Mouse (Mus musculus) kidney, postnatal 4 days (tissue): Measurements from ENCODE around the gene Pnkd.

ENCODE experiments used
- DNase-seq, 2 experiments: peaks; one replicate each; pipeline ENCODE4 v3.0.0; 2021; ENCODE audit warnings: mixed read lengths in 2 of 2

The Pnkd gene

DNA sequence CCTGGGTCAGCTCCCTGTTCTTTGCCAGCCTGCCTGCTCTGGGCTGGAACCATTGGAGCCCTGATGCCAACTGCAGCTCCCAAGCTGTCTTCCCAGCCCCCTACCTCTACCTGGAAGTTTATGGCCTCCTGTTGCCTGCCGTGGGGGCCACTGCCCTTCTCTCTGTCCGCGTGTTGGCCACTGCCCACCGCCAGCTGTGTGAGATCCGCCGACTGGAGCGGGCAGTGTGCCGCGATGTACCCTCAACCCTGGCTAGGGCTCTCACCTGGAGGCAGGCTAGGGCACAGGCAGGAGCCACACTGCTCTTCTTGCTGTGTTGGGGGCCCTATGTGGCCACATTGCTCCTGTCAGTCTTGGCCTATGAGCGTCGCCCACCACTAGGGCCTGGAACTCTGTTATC is 5.7 kb upstream of the Pnkd start:
- no peak for DNase-seq

DNA sequence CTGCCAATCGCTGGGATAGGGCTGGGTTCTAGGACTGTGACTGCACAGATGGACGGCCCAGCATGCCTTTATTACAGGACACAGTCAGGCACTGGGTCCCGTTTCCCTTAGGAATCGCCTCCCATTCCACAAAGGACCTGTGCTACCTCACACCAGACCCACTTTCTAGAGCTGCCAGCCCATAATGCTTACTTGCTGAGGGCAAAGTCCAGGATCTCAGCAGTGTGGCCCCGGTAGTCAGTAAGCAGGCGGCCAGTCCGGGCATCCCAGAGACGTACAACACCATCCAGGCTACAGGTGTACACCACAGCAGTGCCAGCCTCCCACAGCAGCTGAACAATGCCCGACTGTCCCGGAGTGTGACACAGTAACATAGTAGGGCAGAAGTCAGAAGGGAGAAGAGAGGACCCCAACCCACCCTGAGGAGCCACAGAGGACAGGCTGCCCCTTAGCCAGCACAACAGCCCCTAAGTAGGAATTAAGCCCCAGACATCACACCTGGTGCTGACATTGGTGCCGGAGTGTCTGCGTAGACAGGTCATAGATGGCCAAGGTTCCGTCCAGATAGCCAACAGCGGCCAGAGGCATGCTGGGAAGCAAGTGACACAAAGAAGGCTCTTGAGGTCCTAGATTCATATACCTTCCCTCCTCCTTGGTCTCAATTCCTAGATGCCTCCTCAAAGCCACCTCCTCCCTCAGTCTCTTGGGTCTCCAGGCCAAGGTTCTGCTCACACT is 4.0 kb upstream of the Pnkd start:
- DNase-seq = no peak

DNA sequence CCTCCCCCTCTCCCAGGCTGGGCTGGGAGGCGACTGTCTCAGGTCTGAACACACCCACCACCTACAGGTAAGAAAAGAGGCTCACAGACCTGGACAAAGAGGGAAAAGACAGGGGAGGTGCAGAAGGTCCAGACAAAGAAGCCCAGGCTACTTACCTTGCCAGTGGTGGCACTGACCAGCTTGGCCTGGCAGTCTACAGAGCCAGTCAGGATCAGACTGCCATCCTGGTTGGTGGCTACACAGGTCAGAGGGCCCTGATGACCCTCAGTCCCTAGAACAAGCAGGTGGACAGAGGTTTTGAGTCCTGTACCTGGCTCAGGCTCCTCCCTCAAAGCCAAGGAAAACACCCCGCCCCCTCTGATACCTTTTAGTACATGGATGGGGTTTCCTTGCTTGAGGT is 3.4 kb upstream of the Pnkd start:
- DNase-seq = no peak

DNA sequence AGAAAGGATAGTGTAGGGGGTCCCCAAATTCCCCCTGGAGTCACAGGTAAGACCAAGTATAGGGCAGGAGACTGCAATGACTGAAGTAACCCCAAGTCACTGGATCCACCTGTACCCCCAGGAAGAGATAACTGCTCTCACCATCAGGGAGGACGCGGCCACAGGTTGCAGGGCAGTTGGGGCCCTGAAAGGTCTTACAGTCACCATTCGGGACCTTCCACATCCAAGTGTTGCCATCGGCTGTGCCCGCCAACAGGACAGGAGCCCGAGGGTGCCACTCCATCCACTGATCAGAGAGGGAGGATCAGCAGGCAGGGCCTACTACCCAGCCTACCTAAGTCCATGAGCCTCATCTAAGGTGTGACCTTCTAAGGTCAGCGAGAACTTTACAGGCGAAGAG is 2.8 kb upstream of the Pnkd start:
- DNase-seq = no peak

DNA sequence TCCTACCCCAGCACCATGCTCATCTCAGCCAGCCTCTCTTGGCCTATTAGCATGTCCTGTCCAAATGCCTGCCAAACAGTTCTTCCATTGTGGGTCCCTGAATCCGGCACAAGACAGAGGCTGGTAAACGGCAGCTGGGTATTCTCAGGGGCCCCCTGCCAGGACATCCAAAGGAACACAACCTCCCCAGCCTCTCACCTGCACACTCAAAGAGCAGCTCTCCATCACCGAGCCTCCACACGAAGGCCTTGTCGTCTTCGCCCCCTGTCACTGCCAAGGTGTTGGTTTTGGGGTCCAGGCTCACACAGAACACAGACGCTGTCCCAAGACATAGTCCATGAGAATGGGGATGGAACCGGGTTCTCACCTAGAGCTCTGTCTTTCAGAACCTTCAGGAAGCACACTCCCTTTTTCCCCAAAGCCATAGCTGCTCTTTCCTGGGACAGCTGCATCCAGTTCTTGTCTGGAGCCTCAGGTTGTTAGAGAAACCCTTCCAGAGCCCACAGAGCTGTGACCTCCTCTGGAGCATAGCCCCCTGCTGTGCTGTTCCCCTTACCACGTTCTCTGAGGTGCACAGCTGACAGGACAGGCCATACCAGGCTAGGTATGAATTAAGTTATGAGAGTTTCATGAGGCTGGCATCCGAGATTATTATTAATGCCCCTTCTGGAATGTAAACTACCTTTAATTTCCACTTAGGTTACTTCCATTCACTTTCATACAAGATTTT is 1.7 kb upstream of the Pnkd start:
- DNase-seq = no peak

DNA sequence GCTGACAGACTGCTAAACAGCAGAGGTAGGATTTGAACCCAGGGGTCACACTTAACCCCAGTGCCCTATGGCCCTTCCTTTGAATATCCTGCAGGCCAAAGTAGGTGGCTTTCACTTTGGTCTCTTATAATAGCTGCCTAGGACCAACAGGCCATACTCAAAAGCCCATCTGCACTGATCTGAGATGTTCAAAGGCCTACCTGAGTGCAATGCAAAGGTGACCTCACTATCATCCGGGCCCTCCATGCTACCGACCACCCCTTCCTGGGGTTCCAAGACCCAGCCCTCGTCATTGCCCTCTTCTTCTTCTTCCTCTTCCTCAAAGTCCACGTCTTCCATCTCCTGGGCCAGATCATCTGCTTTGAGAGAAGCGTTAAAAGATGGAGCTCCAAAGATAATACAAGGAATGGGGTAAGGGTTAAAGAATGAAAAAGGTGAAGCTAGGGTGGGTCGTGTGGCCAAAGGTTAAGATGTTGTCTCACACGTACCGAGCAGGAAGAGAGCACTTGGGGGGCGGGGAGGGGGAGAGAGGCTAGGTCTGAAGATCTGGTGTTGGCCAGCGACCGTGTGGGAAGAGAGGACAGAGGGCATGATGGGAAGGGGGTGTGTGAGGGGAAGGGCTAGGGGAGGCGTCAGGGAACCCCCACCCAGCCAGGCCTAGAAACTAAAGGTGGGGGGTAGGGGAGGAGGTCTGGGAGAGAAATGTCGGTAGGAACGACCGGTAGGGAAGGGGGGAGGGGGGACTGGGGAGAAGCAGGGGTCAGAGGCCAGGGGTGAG is 855 bp upstream of the Pnkd start:
- DNase-seq = peak; percentile 75 to 83

DNA sequence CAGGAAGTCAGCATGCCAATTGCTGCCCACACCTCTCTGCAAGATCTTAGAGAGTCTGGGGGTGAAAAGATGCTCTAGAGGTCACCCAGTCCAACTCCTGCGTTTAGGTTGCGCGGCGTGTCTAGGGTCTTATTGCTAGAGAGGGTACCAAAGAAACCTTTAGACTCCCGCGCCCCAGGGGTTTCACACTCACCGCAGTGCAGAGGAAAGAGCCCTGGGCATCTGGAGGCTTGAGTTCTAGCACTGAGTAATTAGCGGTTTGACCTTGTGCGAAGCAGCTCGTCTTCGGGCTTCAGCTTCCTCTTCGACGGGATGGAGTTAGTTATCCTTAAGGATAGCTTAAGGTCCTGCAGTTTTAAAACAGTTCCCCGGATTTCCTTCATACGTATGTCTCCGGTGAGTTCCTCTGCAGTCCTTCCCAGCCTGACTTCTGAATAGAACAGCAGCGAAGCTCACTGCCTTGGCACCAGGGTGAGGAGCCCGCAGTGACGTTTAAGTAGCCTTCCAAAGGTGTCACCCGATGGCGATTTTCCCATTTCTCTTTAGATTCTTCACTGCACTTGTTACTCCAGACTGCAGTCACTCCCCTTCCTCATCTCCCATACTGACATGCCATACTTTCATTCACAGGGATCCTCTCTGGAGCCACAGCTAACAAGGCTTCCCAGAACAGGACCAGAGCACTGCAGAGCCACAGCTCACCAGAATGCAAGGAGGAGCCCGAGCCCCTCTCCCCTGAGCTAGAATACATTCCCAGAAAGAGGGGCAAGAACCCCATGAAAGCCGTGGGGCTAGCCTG is 681 bp downstream of the Pnkd start:
- no peak for DNase-seq

DNA sequence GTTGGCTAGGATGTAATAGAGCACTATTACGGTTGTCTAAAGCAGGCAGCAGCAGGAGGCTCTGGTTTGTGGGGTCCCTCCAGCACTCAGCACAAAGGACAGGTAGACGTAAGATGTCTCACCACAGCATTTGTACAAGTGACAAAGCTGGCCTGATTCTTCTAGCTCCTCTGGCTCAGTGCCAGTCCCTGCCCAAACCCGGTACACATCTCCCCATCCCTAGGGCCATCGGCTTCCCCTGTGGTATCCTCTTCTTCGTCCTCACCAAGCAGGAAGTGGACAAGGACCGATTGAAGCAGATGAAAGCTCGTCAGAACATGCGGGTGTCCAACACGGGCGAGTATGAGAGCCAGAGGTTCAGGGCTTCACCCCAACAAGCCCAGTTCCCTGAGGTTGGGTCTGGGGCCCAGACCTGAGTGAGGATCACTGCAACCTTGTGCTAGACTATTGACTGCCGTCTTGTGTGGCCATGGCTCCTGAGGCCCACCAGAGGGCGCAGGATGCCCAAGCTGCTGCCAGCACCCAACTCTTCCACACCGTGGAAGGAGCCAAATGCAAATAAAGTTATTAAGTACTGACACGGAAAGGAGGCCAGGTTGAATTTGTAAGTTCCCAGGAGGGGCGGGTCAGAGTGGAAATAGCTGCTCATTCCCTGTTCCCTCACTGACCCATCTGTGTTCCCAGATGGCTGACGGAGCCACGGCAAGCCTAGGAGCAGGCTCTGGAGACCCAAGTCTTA is 2.3 kb downstream of the Pnkd start:
- DNase-seq = peak in 1 of 2 experiments; percentile 33

DNA sequence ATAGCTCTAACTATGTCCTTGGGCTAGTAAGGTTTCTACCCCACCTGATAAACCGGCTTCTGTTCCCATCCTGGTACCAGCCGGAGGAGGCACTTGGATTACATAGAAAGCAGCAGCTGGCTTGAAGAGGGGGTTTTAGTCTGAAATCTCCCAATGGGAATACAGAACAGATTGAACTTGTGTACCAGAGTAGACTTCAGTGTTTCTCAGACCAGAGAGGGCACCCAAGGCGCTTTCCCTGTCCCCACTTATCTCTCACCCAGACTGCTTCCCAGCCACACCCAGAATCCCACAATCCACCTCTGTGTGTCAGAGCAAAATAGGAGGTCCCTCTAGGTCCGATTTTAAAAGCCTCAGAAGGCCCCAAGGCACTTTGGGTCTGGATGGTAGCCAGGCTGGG is 3.6 kb downstream of the Pnkd start:
- DNase-seq = no peak

DNA sequence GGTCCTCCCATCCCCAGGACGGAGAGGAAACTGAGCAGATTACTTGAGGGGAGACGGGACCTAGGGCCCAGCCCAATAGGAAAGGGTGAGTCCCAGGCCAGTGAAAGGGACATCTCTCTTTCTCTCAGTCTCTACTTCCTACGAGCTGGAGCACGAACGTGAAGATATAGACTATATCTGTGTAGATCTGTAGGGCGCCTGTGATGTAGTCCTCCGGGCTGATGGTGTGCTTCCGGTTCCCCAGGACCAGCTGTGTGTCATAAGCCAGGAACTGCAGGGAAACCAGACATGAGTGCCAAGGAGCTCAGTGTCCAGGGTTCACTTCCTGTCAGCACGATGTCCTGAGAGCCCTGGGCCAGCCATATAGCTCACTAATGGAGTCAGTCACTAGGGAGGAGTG is 4.5 kb downstream of the Pnkd start:
- DNase-seq = no peak

DNA sequence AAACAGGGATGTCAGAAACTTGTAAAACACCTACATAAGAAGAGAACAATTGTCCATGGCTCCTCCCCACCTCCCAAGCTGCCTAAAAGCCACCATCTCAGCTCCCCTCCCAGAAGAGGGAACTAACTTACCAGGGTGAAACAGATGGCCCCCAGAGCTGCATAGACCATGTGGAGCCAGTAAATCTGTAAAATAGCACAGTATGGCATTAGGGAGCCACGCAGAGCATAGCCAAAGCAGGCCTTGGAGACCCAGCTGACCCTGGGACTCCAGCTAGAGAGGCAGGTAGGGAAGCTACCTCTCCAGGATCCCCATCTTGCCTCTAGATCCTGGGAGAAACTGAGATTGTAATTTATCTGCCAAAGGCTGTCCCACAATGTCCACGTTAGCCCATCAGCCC is 5.0 kb downstream of the Pnkd start:
- DNase-seq = no peak

DNA sequence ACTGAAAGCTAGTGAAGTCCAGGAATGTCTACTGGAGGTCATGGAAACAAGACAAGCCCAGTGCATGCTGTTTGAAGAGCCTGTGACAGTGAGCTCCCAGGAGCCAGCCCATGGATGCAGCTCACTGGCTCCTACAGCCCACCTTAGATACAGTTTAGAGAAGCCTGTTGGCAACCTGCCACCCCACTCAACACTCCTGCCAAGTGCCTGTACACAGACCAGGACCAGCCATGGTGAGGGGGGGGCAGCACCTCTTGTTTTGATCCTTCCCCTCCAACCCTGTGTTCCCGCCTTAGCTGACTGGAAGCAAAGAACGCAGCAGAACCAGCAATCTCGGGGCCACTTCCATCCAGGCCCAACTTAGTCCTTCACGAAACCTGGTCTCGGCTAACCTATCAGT is 5.4 kb downstream of the Pnkd start:
- peak in 1 of 2 experiments; percentile 37 for DNase-seq

DNA sequence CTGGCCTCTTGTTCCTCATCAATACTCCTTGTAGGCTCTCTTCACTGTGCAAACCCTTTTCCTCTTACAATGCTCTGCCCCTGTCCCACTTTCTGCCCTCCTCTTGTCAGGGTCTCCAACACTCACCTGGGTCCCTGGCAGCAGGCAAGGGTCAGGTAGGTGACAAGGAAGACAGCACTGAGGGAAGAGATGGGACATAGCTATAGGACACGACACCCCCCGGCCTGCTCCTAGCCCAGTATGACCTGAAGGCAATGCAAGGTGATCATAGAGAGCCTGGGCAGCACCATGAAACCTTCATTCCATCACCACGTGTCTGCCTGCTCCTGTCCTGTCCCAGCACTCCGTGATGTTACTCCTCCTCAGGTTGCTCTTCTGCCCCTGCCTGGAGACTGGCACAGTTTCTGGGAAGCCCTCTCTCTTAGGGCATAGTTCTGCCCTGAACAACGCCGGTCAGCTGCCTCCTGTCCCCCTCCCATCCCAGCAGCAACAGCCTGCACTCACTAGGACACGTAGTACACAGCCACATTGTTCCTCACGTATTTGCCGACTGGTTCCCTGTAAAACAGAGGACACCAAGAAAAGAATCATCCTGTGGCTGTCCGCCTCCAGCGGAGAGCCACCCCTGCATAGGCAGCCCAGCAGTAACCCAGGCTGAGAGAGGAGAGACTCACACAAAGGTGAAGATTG is 7.7 kb downstream of the Pnkd start:
- peak in 1 of 2 experiments; percentile 1 for DNase-seq

DNA sequence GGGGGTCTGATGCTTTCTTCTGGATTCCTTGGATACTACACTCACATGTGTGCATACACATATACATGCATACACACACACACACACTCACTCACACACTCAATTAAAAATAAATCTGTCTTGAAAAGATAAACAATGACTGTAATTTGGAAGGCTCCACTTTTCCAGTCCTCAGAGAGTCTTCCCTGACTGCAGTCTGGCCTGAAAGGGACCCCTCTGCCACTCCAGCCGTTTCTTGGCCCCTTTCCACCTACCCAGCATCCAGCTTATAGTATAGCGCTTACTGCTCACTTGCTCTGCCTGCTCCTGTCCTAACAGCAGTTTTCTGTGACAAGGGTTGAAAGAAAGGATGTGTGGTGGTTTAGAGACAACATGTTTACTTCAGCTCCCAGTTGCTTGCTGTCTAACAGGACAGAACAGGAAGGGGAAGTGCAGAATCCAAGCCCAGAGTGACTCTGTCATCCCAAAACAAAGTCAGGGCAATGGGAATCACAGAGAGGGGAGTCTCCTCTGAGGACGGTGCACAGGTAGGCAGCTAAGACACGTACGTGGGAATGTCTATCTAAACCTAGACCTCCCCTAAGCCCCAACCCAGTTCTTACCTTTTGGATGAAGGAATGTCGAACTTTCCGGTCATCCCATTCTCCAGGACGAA is 8.7 kb downstream of the Pnkd start:
- peak; percentile 28 to 39 for DNase-seq

DNA sequence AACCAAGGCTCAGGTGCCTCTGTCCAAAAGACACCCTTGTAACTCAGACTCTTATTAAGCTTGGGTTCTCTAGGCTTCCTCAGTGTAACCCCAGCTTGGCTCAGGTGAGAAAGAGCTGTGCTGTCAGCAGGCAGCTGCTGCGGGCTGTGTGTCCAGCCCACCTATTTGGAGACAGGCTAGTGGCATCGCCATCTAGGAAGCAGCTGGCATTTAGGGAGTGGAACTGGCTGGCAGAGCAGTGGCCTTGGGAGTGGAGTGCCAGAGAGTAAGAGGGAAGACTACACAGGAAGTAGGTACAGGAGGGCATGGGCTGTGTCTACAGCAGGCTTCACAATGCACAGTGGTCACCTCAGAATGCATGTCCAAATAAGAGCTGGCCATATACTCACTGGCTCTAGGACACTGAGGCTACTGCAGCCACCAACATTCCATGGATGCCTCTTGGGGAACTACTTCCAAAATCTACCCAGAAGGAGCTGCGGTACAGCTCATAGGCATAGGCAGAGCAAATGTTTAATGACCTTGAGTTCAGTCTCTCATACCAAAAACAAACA is 9.4 kb downstream of the Pnkd start:
- DNase-seq = no peak

DNA sequence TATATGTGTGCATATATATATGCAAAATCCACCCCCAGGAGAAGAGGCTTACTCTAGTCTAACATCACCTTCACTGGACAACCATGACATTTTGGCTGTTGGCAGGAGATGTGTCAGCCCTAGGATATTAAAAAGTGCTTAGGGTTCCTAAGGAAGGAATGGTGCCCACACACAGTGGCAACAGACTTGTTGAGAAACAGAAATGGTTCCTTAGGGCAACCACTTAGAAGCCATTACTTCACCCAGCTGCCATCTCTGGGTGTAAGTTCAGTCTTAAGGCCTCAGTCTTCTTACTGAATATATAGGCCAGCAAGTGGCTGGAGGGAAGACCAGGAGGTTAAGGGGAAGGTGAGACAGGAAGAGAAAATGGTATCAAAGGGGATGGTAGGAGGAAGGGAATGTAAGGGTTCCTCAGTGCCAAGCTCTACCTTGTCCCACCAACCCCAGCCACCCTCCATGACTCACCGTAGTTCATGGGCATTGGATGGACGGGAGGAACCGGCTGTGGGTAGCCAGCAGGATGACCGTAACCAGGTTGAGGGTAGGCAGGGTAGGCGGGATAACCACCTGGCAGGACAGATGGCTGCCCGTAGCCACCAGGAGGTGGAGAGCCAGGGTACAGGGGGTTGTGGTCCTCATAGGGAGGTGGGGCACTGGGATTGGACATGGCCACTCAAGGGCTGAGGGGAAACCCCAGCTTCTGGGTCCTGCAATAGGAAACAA is 10.2 kb downstream of the Pnkd start:
- peak in 1 of 2 experiments; percentile 10 for DNase-seq

DNA sequence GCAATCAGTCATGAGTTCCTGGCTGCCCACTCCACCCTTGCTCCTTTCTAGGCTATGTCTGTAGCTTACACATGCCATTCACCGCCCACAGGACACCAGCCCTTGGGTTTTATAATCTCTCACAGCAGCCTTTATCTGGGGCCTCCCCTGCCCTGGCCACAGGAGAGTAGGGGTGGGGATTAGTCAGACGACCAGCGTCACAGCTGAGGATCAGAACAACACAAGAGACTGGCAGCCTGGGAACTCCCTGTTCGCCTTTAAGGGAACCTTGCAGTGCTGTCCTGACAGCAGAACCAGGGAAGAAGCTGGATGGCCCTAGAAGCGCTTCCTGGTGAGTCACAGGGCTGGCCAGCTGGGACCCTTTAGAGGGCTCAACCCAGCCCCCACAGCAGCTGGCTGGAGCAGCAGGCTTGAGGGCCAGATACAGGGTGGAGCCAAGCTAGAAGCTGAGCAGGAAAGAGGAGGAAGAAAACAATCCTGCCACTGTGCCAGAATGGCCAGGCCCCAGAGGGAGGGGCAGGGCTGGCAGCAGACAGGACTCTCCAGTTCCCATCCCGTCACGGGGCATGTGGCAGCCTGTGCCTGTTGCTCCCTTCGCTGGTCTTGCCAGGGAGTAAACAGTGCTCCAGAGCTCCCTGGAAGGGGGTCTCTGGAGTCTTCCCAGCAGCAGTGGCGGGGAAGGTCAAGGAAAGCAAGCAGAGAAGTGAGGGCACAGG is 10.9 kb downstream of the Pnkd start:
- DNase-seq = peak; percentile 88 to 93

DNA sequence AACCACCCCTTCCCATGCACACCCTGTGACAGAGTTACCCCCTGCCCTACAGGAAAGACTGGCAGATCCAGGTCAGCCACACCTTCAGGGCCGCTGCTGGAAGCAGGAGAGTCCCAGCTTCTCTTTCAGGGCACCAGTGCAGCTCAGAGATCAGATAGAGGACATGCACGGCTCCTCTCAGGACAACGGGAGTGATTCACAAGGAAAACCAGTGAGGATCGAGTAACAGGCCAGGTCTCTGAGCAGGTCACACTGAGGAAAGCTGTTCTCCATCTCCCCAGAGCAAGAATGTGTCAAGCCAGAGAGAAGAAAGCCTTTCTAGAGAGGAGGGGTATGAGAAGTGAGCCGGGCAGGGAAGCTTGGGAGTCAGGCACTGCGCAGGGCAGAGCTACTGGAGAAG is 11.7 kb downstream of the Pnkd start:
- DNase-seq = peak; percentile 36 to 51

DNA sequence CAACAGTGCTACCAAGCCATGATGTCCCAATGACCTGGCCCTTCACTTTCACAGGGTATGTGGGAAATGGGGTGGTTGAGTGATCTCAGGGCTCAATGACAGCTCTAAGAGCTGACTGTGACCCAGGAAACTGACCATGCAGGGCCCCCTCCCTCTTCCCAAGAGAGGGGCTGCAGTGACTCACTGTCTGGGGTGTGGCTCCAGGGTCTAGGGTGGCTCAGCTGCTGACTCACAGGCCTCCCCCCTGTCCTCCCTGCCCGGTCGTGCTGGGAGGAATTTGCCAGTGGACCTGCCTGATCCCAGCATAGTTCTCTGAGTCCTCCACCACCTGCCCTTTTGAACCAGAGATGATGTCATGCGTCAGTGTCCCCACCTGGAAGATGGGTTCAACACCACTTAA is 12.5 kb downstream of the Pnkd start:
- DNase-seq = peak; percentile 49 to 65
